Mouse (Mus musculus) embryonic facial prominence, embryonic 15.5 days (tissue): ENCODE data around the gene Mavs. TPM values are rescaled to one million over a fixed set of nuclear protein-coding genes. Genes with fewer than 3 reads are reported as not detected.

Experiments
- ATAC-seq: fragments of 200-750 bp; cut with Nextera tagmentation; 2 replicates; pipeline ENCODE4 v1.8.0; 2017; ENCODE audit warnings: low read depth, moderate TSS enrichment; ENCODE audit not compliant: insufficient number of reproducible peaks, low FRiP score, low TSS enrichment
- H3K27ac ChIP-seq: fragments of 300-500 bp; sonication (generic); replicated peaks from 2 replicates; pipeline ENCODE4 v1.5.1; 2015; ENCODE audit warnings: mild to moderate bottlenecking, inconsistent platforms
- H3K27me3 ChIP-seq: fragments of 300-500 bp; sonication (generic); 2 replicates; pipeline ENCODE4 v1.6.1; 2015; ENCODE audit warnings: inconsistent platforms
- H3K36me3 ChIP-seq: fragments of 300-500 bp; sonication (generic); 2 replicates; pipeline ENCODE4 v1.6.1; 2015; ENCODE audit warnings: mild to moderate bottlenecking, inconsistent platforms
- H3K4me1 ChIP-seq: fragments of 300-500 bp; sonication (generic); 2 replicates; pipeline ENCODE4 v1.6.1; 2015; ENCODE audit warnings: inconsistent platforms
- H3K4me2 ChIP-seq: fragments of 300-500 bp; sonication (generic); replicated peaks from 2 replicates; pipeline ENCODE4 v1.6.1; 2015; ENCODE audit warnings: mild to moderate bottlenecking, inconsistent platforms
- H3K4me3 ChIP-seq: fragments of 300-500 bp; sonication (generic); replicated peaks from 2 replicates; pipeline ENCODE4 v1.5.1; 2015; ENCODE audit warnings: mild to moderate bottlenecking, inconsistent platforms
- H3K9ac ChIP-seq: fragments of 300-500 bp; sonication (generic); 2 replicates; pipeline ENCODE4 v1.6.1; 2015; ENCODE audit warnings: inconsistent platforms
- H3K9me3 ChIP-seq: fragments of 300-500 bp; sonication (generic); replicated peaks from 2 replicates; pipeline ENCODE4 v1.6.1; 2016; ENCODE audit warnings: inconsistent platforms
- WGBS: fragments of 180-500 bp; shearing (Covaris S2); methylation state at CpG from one replicate; pipeline ENCODE4 v1.1.7; 2015; 5-methylcytosine and 5-hydroxymethylcytosine counted together
- polyA plus RNA-seq: library from polyadenylated mRNA; unstranded; fragments of >200 nt; fragmentation: Nextera tagmentation; extraction: Ambion mirVana; gene quantifications from 2 replicates; pipeline ENCODE4 v1.2.1, GENCODE M21; 2015

Mavs gene
- polyA plus RNA-seq, 1 experiment from 2014 or later = 25.1 TPM

DNA sequence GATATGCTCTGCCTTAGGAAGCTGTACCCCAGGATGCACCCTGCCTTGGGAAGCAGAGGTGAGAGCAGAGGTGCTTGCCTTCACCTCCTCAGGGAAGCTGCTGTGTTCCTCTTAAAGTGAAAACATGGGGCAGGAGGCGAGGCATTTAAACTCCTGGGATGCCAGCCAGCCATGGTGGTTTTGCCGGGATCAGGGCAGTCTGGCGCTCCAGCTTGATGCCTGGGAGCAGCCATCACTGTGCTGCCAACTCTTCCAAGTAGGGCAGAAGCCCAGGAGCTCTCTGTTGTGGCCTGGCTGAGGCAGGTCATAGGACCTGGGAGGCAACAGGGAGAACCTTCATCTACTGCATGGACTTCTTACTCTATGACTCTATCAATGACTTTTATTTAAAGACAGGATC lies 32.6 kb upstream of the Mavs start:
- no peak for ATAC-seq
- WGBS = 86% methylated on average over 3 of the region's 3 CpGs

DNA sequence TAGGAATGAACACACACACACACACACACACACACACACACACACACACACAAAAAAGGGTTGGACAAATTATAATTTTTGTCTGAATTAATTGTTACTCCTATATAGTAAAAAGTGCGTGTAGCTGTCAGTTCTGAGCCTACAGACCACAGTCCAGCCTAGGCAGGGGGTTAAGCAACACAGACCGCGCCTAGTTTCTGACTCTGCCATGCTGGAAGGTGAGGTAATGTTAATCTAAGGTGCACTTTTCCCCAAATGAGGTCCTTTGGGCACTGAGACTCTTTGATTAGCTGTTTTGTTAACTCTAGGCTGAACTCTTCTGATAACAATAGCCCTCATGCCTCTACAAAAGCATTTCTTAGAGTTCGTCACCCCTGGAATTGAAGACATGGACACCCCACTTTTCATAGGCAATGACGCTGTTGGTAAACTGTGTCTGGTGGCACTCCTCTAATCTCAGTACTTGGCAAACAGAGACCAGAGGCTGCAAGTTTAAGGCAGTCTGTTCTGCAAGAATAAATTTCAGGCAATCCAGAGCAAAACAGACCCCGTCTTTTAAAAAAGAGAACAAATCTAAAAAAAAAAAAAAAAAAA lies 29.9 kb upstream of the Mavs start:
- H3K4me1 ChIP-seq = peaks cover 18% of the 10 kb centered on the region
- H3K9me3 ChIP-seq = no peaks in the 10 kb centered on the region
- peak overlapping the region; percentile 93 for H3K27ac ChIP-seq
- no peak overlapping the region for H3K9ac ChIP-seq
- 74% methylated on average over 6 of the region's 6 CpGs for WGBS
- no peak overlapping the region for H3K4me2 ChIP-seq
- H3K4me3 ChIP-seq = no peak overlapping the region
- no peak for ATAC-seq
- H3K36me3 ChIP-seq = peaks cover 15% of the 10 kb centered on the region
- no peaks in the 10 kb centered on the region for H3K27me3 ChIP-seq

More for the DNA sequence above, 32.6 kb upstream of the Mavs start:
- H3K36me3 ChIP-seq = peaks cover 34% of the 10 kb centered on the region
- no peak overlapping the region for H3K9ac ChIP-seq
- peaks cover 18% of the 10 kb centered on the region for H3K4me1 ChIP-seq
- no peaks in the 10 kb centered on the region for H3K27me3 ChIP-seq
- H3K4me3 ChIP-seq = no peak overlapping the region
- no peaks in the 10 kb centered on the region for H3K9me3 ChIP-seq
- no peak overlapping the region for H3K4me2 ChIP-seq
- no peak overlapping the region for H3K27ac ChIP-seq

DNA sequence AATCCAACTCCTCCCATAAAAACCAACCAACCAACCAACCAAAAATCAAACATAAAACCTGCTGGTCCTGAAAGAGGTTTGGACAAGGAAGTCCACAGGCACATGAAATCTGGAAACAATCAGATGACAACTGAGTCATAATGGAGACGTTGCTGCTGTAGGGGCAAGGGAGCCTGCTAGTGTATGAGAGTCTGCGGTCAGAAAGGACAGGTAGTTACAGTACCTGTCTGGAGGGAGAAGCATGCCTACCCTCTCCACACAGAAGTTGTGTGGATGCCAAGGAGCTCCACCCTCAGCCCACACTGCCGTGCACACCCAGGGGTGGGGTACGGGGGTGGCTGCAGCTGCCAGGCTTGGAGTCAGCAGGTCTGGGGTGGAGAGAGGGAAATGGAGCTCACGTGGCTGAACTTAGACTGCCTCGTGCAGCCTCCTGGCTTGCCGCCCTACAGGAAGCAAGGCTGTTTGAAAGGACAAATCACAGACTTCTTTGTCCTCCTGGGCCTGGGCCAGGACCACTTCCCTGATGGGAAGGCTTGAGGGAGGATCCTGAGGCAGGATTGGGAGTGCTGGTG lies 29.4 kb upstream of the Mavs start:
- no peaks in the 10 kb centered on the region for H3K9me3 ChIP-seq
- H3K27ac ChIP-seq = peak overlapping the region; percentile 93
- peaks cover 21% of the 10 kb centered on the region for H3K4me1 ChIP-seq
- H3K4me2 ChIP-seq = peak overlapping the region; percentile 29; the same call in 1 of the 2 replicates
- WGBS = 15% methylated on average over 7 of the region's 7 CpGs
- no peaks in the 10 kb centered on the region for H3K27me3 ChIP-seq
- H3K4me3 ChIP-seq = no peak overlapping the region
- peaks cover 13% of the 10 kb centered on the region for H3K36me3 ChIP-seq
- H3K9ac ChIP-seq = no peak overlapping the region
- peak; percentile 94 for ATAC-seq

DNA sequence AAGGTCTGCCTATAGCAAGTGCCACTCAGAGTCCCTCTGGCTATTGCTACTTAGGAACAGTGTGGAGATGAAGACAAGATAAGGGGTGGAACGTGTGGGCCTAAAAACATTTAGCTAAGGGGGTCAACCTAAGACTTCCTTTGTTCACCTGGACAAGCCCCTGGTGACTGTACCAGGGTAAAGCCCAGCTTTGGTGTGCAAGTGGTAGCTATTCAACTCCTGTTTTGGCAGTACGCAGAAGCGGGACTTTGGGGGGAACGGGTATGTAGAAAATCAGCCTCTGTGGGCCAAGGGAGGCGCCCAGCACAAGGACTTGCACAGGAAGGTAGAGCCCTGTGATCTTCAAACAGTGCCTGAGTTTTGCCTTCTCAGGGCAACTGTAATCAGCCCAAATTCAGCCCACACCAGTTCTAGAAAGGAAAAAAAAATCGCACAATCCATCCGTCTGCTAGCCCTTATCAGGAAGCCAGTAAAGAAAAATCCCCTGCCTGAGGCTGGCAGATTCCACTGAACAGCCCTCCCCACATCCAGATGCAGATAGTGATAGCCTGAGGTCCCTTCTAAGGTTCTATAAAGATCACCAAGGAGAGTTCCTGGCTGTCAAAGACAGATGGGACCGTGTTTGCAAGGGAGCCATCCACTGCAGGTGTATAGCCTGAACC lies 28.2 kb upstream of the Mavs start:
- Histone ChIP-seq H3K27me3 (no peaks in the 10 kb centered on the region), H3K27ac (peak overlapping the region; percentile 93; the same call in 1 of the 2 replicates), H3K36me3 (0 out of 2 replicates have a peak, but pooled peaks cover 6% of the 10 kb centered on the region), H3K4me3 (no peak overlapping the region), H3K9me3 (no peaks in the 10 kb centered on the region), H3K4me2 (no peak overlapping the region), H3K9ac (no peak overlapping the region), H3K4me1 (peaks cover 24% of the 10 kb centered on the region)
- 83% methylated on average over 8 of the region's 8 CpGs for WGBS
- no peak for ATAC-seq

DNA sequence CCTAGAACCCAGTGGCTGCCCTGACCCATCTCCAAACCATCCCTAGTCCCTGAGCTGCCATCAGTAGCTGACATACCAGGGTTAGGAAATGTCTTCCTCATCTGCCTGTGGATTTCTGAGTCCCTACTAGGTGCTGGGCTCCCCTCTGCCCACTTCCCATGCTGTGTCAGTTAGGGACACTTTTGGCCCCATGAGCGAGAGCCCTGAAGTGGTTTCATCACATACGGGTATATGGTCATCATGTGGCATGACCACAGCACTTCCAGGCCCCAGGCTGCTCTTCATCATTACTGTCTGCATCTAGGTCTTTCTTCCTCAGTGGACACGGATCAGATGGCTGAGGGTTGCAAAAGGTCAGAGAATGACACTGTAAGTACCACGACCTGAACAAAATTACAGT lies 27.1 kb upstream of the Mavs start, which contains the start of gene Ap5s1:
Gene Ap5s1 (plus strand): TSS at position 301 of the 400 bp plus-strand sequence.
- ATAC-seq = no peak
- peaks cover 29% of the 10 kb centered on the region for H3K4me1 ChIP-seq
- WGBS = 78% methylated on average over 4 of the region's 4 CpGs
- no peaks in the 10 kb centered on the region for H3K36me3 ChIP-seq
- no peaks in the 10 kb centered on the region for H3K9me3 ChIP-seq
- no peak within 1 kb of the TSS for H3K9ac ChIP-seq
- no peaks in the 10 kb centered on the region for H3K27me3 ChIP-seq
- no peak within 1 kb of the TSS for H3K27ac ChIP-seq
- no peak within 1 kb of the TSS for H3K4me2 ChIP-seq
- H3K4me3 ChIP-seq = no peak within 1 kb of the TSS

DNA sequence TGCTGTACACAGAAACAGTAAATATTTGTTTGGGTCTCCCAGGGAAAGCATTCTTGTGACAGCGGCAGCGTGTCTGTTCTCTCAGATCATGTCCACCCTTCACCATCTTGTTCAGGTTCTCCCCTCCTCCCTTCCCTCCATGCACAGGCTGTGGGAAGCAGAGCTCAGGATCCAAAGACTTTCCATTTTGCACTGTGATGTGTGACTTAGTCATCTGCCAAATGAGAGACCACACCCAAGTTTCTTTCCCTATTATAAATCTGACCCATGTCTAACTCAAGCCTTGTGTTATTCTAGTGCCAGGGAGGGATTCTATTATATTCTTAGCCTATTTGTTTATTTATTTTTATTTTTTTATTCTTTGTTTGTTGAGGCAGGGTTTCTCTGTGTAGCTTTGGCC lies 25.5 kb upstream of the Mavs start:
- peaks cover 29% of the 10 kb centered on the region for H3K4me1 ChIP-seq
- H3K27me3 ChIP-seq = no peaks in the 10 kb centered on the region
- ATAC-seq = no peak
- no peak overlapping the region for H3K4me2 ChIP-seq
- peaks cover 9% of the 10 kb centered on the region for H3K36me3 ChIP-seq
- H3K9ac ChIP-seq = no peak overlapping the region
- H3K9me3 ChIP-seq = no peaks in the 10 kb centered on the region
- 0 out of 2 replicates have a peak overlapping the region, but pooled peaks have one; percentile 6 for H3K27ac ChIP-seq
- no peak overlapping the region for H3K4me3 ChIP-seq
- WGBS = 73% methylated on average over 2 of the region's 2 CpGs

DNA sequence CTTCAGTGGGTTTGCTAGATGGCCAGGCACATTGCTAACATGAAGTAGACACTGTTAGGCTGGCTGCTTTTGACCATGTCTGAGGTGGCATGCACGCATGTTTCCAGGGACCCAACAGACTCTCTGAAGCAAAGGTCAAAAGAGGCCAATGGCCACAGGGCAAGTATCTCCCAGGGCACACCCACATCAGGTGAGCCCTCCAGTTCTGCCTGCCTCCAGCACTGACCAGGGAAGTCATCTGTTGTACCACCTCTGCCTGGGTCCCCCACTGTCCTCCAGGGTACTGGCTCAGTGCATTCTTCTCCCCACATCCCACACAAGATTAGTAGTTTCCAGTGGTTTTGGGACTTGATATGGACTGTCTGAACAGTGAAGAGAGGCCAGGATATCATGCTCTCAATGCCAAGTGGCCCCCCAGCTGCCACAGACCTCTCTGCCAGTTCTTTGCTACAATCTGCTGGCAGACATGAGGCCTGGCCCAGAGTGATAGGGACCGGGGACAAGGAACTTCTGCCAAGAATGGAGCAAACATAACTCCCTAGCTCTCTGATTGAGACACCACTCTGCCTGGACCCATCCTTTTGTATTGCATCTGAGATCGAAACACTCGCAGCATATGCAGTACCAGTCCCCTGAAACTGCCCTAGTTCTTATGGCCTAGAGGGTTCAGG lies 24.6 kb upstream of the Mavs start:
- H3K27ac ChIP-seq = peak overlapping the region; percentile 92
- H3K4me1 ChIP-seq = peaks cover 25% of the 10 kb centered on the region
- peak overlapping the region; percentile 53 for H3K4me2 ChIP-seq
- H3K9ac ChIP-seq = peak overlapping the region; percentile 78; the same call in 1 of the 2 replicates
- peaks cover 11% of the 10 kb centered on the region for H3K36me3 ChIP-seq
- no peak for ATAC-seq
- peak overlapping the region; percentile 64; the same call in 1 of the 2 replicates for H3K4me3 ChIP-seq
- no peaks in the 10 kb centered on the region for H3K27me3 ChIP-seq
- no peaks in the 10 kb centered on the region for H3K9me3 ChIP-seq
- 67% methylated on average over 4 of the region's 4 CpGs for WGBS

DNA sequence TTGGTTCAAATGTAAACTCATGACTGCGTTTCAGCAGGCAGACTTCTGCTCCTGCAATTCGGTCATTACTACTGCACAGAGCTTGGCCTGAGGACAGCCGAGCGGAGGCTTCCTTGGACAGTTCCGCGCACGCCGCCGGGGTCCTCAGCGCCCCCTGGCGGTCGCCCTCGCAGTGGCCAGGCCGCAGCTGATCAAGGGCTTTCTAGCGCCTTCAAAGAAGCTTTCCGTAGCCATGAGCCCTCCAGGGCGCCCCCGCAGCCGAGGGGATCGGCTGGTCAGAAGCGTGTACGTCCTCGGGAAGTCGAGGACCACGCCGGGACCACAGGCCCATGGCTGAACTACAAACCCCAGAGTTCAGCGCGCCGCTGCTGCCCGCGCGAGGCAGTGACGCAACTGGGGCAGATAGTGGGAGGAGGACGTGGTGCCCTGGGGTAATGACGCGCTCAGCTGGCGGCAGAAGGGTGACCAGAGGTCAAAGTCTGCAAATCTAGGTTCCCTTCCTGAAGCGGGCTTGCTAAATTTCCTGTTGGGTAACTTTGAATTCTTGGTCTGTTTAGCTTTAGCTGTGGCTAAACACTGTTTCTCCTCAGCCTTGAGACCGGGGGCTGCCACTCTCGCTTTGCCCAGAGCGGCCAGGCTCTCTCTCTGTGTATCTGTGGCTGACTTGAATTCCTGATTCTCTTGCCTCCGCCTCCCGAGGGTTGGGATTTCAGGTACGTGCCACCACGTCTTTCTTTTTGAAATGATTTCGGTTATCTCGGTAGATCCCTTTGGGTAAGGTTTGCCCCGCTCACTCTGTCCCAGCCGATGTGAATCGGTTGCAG lies 23.7 kb upstream of the Mavs start:
- under 1% methylated on average over 50 of the region's 50 CpGs for WGBS
- H3K4me2 ChIP-seq = peak overlapping the region; percentile 53
- ATAC-seq = peak; percentile 94
- H3K9ac ChIP-seq = peak overlapping the region; percentile 78
- H3K36me3 ChIP-seq = peaks cover 11% of the 10 kb centered on the region
- peaks cover 16% of the 10 kb centered on the region for H3K4me1 ChIP-seq
- peak overlapping the region; percentile 64 for H3K4me3 ChIP-seq
- H3K27ac ChIP-seq = peak overlapping the region; percentile 92
- no peaks in the 10 kb centered on the region for H3K9me3 ChIP-seq
- H3K27me3 ChIP-seq = no peaks in the 10 kb centered on the region

DNA sequence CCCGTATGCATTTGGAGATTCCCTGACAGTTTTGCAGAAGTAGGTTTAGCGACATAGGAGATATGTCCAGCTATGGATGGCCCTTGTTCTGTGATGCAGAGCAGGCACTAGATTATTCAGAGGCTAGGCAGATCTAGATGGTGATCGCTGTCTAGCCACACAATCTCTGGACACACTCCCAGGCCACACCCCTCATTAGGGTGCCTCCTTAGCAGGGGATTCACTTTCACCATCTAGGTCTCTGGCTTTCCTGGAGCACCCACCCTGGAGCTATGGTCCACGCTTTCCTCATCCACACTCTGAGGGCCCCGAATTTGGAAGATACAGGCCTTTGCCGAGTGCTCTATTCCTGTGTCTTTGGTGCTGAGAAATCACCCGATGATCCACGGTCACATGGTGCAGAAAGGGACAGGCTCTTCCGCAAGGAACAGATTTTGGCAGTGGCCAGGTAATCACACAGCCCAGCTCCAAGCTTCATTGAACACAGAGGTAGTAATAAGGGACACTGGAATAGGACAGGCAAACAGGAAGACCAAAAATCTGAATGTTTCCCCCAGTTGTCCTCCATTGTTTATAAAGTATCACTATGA lies 22.7 kb upstream of the Mavs start:
- no peak for ATAC-seq
- 59% methylated on average over 9 of the region's 9 CpGs for WGBS
- no peaks in the 10 kb centered on the region for H3K9me3 ChIP-seq
- peak overlapping the region; percentile 64 for H3K4me3 ChIP-seq
- H3K4me1 ChIP-seq = peaks cover 12% of the 10 kb centered on the region
- H3K9ac ChIP-seq = peak overlapping the region; percentile 78
- H3K36me3 ChIP-seq = peaks cover 11% of the 10 kb centered on the region
- peak overlapping the region; percentile 53 for H3K4me2 ChIP-seq
- H3K27me3 ChIP-seq = no peaks in the 10 kb centered on the region
- peak overlapping the region; percentile 92; the same call in 1 of the 2 replicates for H3K27ac ChIP-seq

DNA sequence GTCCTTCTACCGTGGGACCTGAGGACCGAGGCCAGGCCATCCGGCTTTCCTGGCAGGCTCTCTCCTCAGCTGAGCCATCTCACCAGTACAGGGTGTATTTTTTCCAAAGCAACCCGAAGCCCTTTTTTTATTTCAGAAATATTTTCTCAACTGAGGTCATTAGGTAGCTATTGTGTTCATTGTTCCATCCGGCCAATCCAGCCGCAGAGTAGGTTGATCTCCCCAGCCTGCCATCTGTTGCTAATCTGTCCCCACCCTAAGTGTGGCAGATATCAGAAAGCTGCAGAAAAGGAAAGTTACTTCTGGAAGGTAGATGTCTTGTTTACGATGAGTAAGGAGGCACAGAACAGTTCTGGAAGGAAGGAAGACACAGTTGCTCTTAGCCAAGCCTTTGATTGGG lies 20.1 kb upstream of the Mavs start:
- ATAC-seq = no peak
- no peak overlapping the region for H3K27ac ChIP-seq
- WGBS = 82% methylated on average over 7 of the region's 7 CpGs

More for the DNA sequence above, 20.1 kb upstream of the Mavs start:
- no peaks in the 10 kb centered on the region for H3K9me3 ChIP-seq
- peaks cover 11% of the 10 kb centered on the region for H3K36me3 ChIP-seq
- H3K4me3 ChIP-seq = no peak overlapping the region
- H3K4me1 ChIP-seq = peaks cover 12% of the 10 kb centered on the region
- H3K27me3 ChIP-seq = no peaks in the 10 kb centered on the region
- no peak overlapping the region for H3K9ac ChIP-seq
- no peak overlapping the region for H3K4me2 ChIP-seq
